Mouse (Mus musculus) c-Kit-negative CD71-positive TER-119-positive erythroid progenitor cells, embryonic 14.5 days (primary cell): Measurements from ENCODE around the gene Mbnl2.
"Not testable (repeated sequence)": the region's sequence is repeated elsewhere in the genome, so short reads cannot be mapped to it uniquely, and the experiment has no call there.

Experiments
- DNase-seq: peaks from one replicate; pipeline ENCODE4 v3.0.0-alpha.2; 2013; ENCODE audit warnings: low read depth, low spot score

The Mbnl2 gene

DNA sequence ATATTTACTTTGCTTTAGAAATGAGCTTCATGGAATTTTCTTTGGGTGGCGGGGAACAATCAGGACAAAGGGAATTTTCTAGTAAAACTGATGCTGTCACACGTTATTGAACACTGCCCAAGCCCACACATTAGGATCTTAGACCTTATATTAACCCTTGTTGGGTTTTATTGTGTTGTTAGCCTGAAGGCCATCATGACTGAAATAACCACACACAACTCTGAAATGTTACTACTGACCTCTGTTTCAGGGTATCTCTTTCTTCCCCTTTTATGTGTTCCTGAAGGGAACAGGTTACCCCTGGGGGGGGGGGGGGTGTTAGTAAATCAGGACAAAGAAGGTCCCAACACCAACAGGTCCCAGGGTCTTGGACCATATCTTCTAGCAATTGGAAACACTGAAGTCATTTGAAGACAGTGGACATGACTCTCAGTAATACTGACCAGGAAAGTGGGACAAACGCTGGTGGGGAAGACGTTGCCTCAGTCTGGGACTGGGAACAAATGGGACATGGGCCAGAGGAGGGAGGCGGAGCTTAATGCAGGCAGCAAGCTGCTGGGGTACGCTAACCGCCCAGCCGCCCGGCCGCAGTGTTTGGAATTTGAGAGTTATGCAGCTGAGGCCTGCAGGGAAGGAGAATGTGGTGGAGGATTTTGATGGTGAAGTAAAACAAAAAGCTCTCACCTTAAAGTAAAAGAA lies 80.4 kb downstream of the Mbnl2 start:
- DNase-seq, result no peak

GRCm38 (mm10) chr14:120357321-120358070 lies 82.0 kb downstream of the Mbnl2 start:
- DNase-seq, result no peak

- DNase-seq, result not testable (repeated sequence)
Measured at GRCm38 (mm10) chr14:120359608-120360007, 84.1 kb downstream of the Mbnl2 start.

- DNase-seq, result no peak
Measured at GRCm38 (mm10) chr14:120361121-120361520, 85.7 kb downstream of the Mbnl2 start.

DNA sequence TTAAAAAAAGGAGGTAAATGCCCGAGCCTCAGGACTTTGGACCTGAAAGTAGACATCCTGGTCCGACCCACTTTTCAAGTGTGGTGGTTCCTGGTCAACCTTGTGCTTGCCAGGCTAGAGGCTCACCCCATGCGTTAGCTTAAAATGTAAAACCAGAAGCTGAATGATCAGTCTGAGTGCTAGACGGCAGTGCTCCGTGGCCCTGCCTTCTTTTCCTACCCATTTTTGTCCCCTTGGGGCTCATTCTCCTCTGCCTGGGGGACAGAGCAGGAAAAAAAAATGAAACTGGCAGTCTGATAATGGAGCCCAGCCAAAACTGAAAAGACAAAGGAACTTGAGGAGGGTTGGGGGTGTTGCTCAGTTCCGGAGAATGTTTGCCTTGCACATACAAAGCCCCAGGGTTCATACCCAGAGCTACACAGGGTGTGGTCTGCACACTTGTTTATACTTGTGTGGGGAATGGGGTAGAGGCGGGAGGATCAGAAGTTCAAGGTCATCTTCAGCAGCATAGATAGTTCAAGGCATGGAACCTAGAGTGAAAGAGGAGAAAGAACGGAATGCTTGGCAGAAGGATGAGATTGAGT lies 87.0 kb downstream of the Mbnl2 start:
- DNase-seq, result no peak

DNA sequence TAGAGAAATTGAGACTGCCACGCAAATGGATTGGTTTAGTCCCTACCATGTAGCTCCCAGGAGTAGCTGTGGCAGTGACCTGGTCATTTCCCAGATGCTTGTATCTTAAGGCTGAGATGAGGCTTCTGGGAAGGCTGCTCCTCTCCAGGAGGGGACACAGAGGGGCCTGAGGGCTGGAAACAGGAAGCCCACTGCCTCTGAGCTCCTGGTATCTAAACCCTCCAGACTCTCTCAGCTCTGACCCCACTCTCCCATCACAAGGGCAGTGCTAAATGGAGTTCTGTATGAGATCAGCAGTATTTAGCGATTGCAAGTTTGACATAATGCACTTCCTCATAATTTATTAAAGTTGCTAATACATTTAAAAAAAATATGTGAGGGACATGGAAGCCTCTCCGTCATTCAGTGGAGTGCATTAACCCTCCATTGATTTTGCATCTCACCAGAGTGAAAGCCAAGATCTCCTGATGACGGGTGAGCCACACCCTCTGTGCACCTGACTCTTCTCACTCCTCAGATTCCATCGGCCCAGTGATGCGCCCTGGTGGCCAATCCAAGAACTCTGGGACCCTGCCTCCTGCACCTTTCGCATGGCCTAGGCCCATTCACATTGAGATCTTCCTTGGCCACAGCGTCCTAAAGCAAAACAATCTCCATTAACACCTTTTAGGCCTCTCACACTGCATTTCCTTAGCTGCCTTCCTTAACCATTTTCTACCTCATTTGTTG lies 87.8 kb downstream of the Mbnl2 start:
- DNase-seq, result no peak

GRCm38 (mm10) chr14:120365088-120365487 lies 89.6 kb downstream of the Mbnl2 start:
- DNase-seq, result no peak

DNA sequence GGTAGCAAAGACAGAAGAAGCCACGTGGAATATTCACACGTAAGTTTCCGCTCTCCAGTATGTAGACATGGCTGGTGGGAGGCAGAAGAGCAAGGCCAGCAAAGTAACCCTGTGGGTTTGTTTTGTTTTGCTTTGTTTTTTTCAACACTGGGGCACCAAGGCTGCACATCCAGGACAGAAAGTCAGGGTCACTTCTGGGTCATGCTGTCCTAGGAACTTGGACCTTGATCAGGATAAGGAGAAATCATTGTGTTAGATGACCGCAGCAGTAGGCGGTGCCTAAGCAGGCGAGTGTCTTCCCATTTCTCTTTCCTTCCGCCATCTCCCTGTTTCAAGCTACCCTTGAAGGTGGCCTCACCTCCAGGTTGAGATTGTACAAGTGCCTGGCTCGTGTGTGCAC lies 91.5 kb downstream of the Mbnl2 start:
- no peak for DNase-seq

- DNase-seq, result no peak
Measured at GRCm38 (mm10) chr14:120367589-120367988, 92.1 kb downstream of the Mbnl2 start.

- no peak for DNase-seq
Measured at GRCm38 (mm10) chr14:120368456-120368855, 93.0 kb downstream of the Mbnl2 start.

DNA sequence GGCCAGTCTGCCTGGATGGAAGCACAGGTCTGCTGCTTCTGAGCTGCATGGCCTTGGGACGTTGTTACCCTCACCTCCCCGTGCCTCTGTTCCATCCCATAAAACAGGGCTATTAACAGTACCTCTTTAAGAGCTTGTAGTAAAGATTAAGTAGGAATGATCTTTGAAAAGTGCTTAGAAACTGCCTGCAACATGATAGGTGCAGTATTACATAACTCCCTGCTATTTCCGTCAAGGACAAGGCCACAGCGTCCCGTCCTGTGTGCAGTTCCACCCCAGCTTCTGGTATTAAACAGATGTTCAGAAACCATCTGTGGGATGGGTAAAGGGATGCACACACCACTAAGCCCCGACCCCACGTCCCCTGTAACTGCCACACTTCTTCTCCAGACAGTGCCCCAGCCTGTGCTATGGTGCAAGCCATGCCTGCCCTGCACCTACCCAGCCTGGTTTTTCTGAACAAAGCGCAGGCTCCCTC lies 93.5 kb downstream of the Mbnl2 start:
- no peak for DNase-seq

DNA sequence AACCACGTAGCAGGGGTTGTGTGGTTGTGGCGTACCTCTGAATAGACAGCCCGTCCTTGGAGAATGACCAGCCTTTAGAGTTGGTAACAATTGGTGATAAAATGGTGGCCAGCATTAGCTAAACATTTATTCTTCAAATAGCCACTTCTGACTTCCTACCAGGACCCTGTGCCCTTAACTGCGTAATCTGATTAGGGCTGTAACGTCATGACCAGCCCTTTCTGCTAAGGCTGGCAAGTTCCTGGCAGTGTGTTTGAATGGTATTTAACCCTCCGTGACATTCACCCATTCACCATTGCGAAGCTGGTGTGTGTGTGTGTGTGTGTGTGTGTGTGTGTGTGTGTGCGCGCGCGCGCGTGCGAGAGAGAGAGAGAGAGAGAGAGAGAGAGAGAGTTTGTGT lies 94.6 kb downstream of the Mbnl2 start:
- DNase-seq, result no peak

GRCm38 (mm10) chr14:120370631-120371030 lies 95.2 kb downstream of the Mbnl2 start:
- no peak for DNase-seq

- DNase-seq, result no peak
Measured at GRCm38 (mm10) chr14:120371174-120371573, 95.7 kb downstream of the Mbnl2 start.

DNA sequence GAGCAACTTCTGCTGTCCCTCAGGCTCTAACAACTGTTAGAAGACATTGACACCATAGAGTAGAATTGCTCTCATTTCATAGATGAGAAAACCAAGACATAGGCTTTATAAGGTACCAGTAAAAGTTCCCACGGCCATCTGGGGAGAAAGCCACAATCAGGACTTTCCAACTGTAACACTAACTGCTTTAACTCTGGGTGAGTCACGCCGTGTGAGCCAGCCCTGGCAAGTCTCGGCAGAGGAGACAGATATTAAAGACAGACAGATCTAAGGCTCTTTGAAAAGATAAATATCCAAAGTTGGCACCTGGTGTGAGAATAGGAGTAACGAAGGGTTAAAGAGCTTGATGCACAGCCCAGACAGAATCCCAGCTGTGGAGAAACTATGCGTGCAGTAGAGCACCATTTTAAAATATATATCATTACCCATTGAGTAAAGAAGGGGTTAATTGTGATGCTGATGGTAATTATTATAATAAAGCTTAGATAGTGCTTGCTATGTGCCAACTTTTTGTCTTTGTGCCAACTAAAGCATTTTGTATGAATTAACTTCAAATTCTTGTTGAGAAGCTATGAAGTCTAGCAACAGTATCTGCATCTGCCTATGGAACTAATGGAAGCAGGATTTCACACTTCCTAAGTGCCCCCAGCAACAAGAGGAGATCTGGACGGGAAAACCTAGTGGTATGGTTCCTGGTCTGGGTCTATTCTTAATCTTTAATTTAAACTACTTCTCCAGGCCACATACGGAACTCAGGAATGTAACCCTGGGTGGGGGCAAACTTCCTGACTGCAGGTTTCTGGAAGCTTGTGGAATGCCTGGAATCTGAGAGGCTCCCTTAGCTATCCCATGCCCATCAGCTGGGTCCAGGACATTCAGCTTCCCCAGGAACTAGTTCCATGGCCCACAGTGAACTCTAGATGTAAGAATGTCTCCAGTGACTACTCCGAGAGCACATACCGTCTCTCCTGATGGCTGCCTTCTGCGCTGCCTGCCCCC lies 97.9 kb downstream of the Mbnl2 start:
- no peak for DNase-seq

- DNase-seq, result no peak
Measured at GRCm38 (mm10) chr14:120374786-120375185, 99.3 kb downstream of the Mbnl2 start.

- no peak for DNase-seq
Measured at GRCm38 (mm10) chr14:120377192-120377591, 101.7 kb downstream of the Mbnl2 start.

GRCm38 (mm10) chr14:120378002-120378401 lies 102.5 kb downstream of the Mbnl2 start:
- DNase-seq, result no peak

GRCm38 (mm10) chr14:120379716-120380115 lies 104.2 kb downstream of the Mbnl2 start:
- DNase-seq, result no peak

DNA sequence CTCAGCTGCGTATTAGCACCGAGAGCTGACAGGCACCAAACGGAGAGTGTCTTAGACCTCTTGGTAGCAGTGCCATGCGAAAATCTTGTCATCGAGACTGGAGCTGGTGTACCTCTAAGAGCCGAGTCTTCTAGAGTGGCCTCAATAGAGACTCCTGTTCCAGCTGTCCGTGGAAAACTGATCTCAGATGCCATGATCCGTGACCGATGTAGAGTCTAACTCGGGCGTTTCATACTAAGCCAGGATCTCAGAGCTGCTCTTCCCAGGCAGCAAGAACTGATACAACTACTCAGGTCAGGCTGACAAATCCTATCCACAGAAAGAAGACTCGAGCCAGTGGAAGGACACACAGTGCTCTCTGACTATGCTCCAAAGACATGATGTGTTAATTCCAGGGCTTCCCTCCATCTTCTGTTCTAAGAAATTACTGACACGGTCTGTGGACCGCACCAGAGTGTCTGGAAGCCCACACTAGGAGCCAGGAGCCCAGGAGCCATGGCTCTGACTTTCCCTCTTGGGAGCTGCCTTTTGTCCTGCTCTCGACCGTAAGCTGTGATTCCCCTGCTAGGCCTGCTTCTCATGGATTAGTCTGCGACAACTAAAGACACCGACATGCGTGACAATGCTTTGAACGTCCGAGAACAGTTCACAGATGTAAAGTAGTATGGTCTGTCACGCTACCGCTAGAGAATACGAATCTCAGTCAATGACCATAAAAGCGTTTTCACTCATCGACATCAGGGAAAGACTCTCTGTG lies 106.1 kb downstream of the Mbnl2 start:
- DNase-seq, result no peak
